8 mouse cellular contexts compared by ENCODE assay signal in the genomic region with DNA sequence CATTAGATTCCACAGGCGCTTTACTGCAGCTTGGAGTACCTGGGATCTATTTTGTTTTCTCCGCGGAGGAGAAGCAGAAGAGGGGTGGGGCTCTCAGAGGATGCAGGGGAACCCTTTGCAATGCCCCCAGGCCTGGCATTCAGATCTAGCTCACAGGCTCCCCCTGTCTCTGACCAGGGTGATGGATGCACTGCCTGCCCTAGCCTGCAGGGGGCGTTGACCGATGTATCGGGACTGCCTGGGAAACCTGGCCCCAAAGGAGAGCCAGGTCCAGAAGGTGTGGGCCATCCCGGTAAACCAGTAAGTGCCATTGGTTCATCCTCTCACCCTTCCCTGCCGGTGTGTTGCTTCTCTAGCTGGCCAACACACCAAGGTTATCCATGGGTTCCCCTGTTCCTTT. TPM values are rescaled to one million over a fixed set of nuclear protein-coding genes. Genes with fewer than 3 reads are reported as not detected.
DNase-seq lines count a peak whose midpoint lies in the region; ATAC-seq and TF ChIP-seq lines count a peak whose summit lies in the region.

No protein-coding gene starts in this region.

- WGBS in forebrain, embryonic 11.5 days = 5% methylated on average over 8 of the region's 8 CpGs
- 10% methylated on average over 8 of the region's 8 CpGs for WGBS in forebrain, embryonic 16.5 days
- WGBS in olfactory bulb, adult 2 months = 24% methylated on average over 8 of the region's 8 CpGs
- whole genome bisulfite sequencing in forebrain, embryonic 14.5 days = 13% methylated on average over 8 of the region's 8 CpGs

- H3K9ac ChIP-seq in forebrain, embryonic 11.5 days (ENCODE audit: low read length) = no peak overlapping the region
- H3K9ac ChIP-seq in forebrain, embryonic 16.5 days (replicated peaks; ENCODE audit: low read depth, low read length) = no peak overlapping the region
- H3K9ac ChIP-seq in forebrain, embryonic 14.5 days (ENCODE audit: low read length) = no peak overlapping the region

- TF ChIP-seq POLR2A in olfactory bulb, adult 2 months (IDR thresholded peaks at IDR 0.05; ENCODE audit: insufficient read depth, low read depth, low read length) = no peak

- H3K36me3 ChIP-seq in forebrain, embryonic 11.5 days (ENCODE audit: control insufficient read depth, insufficient read depth, low read length) = no peaks in the 10 kb centered on the region
- no peaks in the 10 kb centered on the region for H3K36me3 ChIP-seq in forebrain, embryonic 16.5 days (ENCODE audit: control insufficient read depth, insufficient read depth)
- H3K36me3 ChIP-seq in forebrain, embryonic 14.5 days (ENCODE audit: control insufficient read depth, insufficient read depth, low read length) = no peaks in the 10 kb centered on the region

- no peaks in the 10 kb centered on the region for H3K4me1 ChIP-seq in forebrain, embryonic 11.5 days (replicated peaks; ENCODE audit: control insufficient read depth, insufficient read depth, low read length)
- no peaks in the 10 kb centered on the region for H3K4me1 ChIP-seq in forebrain, embryonic 16.5 days (replicated peaks; ENCODE audit: control insufficient read depth, insufficient read depth, low read length)
- no peaks in the 10 kb centered on the region; the same call in none of the 2 replicates for H3K4me1 ChIP-seq in olfactory bulb, adult 2 months (ENCODE audit: control insufficient read depth, insufficient read depth, low read length)
- no peaks in the 10 kb centered on the region for H3K4me1 ChIP-seq in forebrain, embryonic 14.5 days (ENCODE audit: control insufficient read depth, insufficient read depth, low read length)

- H3K4me2 ChIP-seq in forebrain, embryonic 11.5 days (ENCODE audit: low read depth, low read length, severe bottlenecking) = no peak overlapping the region
- H3K4me2 ChIP-seq in forebrain, embryonic 16.5 days (ENCODE audit: low read length) = no peak overlapping the region
- no peak overlapping the region for H3K4me2 ChIP-seq in forebrain, embryonic 14.5 days (ENCODE audit: low read length)

- no peaks in the 10 kb centered on the region for H3K9me3 ChIP-seq in forebrain, embryonic 11.5 days (ENCODE audit: control insufficient read depth, low read length)
- no peaks in the 10 kb centered on the region for H3K9me3 ChIP-seq in forebrain, embryonic 16.5 days (ENCODE audit: control insufficient read depth, low read length)
- H3K9me3 ChIP-seq in forebrain, embryonic 14.5 days (replicated peaks; ENCODE audit: control insufficient read depth, low read length) = no peaks in the 10 kb centered on the region

- H3K27ac ChIP-seq in forebrain, embryonic 11.5 days (ENCODE audit: low read depth, low read length) = no peak overlapping the region
- H3K27ac ChIP-seq in forebrain, embryonic 16.5 days (ENCODE audit: low read length) = no peak overlapping the region
- no peak overlapping the region for H3K27ac ChIP-seq in olfactory bulb, adult 2 months (ENCODE audit: insufficient read depth, low read depth, low read length)
- no peak overlapping the region for H3K27ac ChIP-seq in forebrain, embryonic 14.5 days (ENCODE audit: low read depth, low read length)

- no peak for ATAC-seq in forebrain, embryonic 11.5 days (replicated peaks; ENCODE audit: low FRiP score)
- no peak for ATAC-seq in forebrain, embryonic 16.5 days
- peak; percentile 40; the same call in 1 of the 2 replicates for ATAC-seq in granulocyte monocyte progenitor cell, adult 5-6 weeks (replicated peaks; ENCODE audit: poor library complexity, severe bottlenecking)
- ATAC-seq in forebrain, embryonic 14.5 days = no peak

- H3K27me3 ChIP-seq in forebrain, embryonic 11.5 days (ENCODE audit: control insufficient read depth, insufficient read depth, low read length) = 0 out of 2 replicates have a peak, but pooled peaks cover 2% of the 10 kb centered on the region
- H3K27me3 ChIP-seq in forebrain, embryonic 16.5 days (replicated peaks; ENCODE audit: control insufficient read depth, insufficient read depth, low read length) = no peaks in the 10 kb centered on the region
- H3K27me3 ChIP-seq in forebrain, embryonic 14.5 days (replicated peaks; ENCODE audit: control insufficient read depth, insufficient read depth, low read length) = no peaks in the 10 kb centered on the region

- H3K4me3 ChIP-seq in forebrain, embryonic 11.5 days (ENCODE audit: low read depth, low read length) = no peak overlapping the region
- H3K4me3 ChIP-seq in forebrain, embryonic 16.5 days (replicated peaks; ENCODE audit: low read length) = no peak overlapping the region
- no peak overlapping the region for H3K4me3 ChIP-seq in olfactory bulb, adult 2 months (ENCODE audit: insufficient read depth, low read depth, low read length)
- no peak overlapping the region for H3K4me3 ChIP-seq in forebrain, embryonic 14.5 days (ENCODE audit: low read depth, low read length)

- peak; percentile 64 for TF ChIP-seq CTCF in olfactory bulb, adult 2 months (IDR thresholded peaks at IDR 0.05; ENCODE audit: insufficient read depth, low read depth, low read length)

- DNase-seq in forebrain, embryonic 11.5 days (ENCODE audit: low spot score) = peak; percentile 64
- peak; percentile 43 to 72 for DNase-seq in spleen, postnatal 4 days (ENCODE audit: low spot score in 2 of 2)
- DNase-seq in spleen, adult 12 weeks (ENCODE audit: low spot score) = no peak
- no peak for DNase-seq in layer of hippocampus, adult 8-10 months (ENCODE audit: low spot score in 2 of 2)
- DNase-seq in forebrain, embryonic 14.5 days (ENCODE audit: low spot score) = no peak

RNA-seq across cellular contexts. Expression of a gene that starts 19.2 kb away (rescaled TPM):
- 5.9 and 6.3 TPM in 2 replicates for polyA plus RNA-seq in forebrain, embryonic 11.5 days (2014; fragmentation: Nextera tagmentation; extraction: Ambion mirVana)
- polyA plus RNA-seq in forebrain, embryonic 16.5 days (2015; fragmentation: Nextera tagmentation; extraction: Ambion mirVana) = 7.4 and 8.7 TPM in 2 replicates
- total RNA-seq in granulocyte monocyte progenitor cell, adult 5-6 weeks (2014; fragmentation: Nextera tagmentation) = 0.21 TPM in 1 of 2 replicates, not detected in the other
- 0.52 and 1.9 TPM in 2 replicates for total RNA-seq in granulocyte monocyte progenitor cell, adult 5-6 weeks (2017)
- polyA plus RNA-seq in olfactory bulb, adult 2 months (2012; ENCODE audit: insufficient read depth, insufficient read length, low replicate concordance, missing spikeins) = not detected in 2 replicates
- 10 to 100 TPM; 15.2 to 28.1 (median 21.2) TPM for total RNA-seq in layer of hippocampus, adult 8-10 months (2022)
- polyA plus RNA-seq in forebrain, embryonic 14.5 days (2014; fragmentation: Nextera tagmentation; extraction: Ambion mirVana) = 4.0 and 5.7 TPM in 2 replicates

RNA-seq across cellular contexts. Expression of a gene that starts 35.5 kb away (rescaled TPM):
- polyA plus RNA-seq in forebrain, embryonic 11.5 days (2014; fragmentation: Nextera tagmentation; extraction: Ambion mirVana) = 62.7 and 75.8 TPM in 2 replicates
- 63.0 and 63.1 TPM in 2 replicates for polyA plus RNA-seq in forebrain, embryonic 16.5 days (2015; fragmentation: Nextera tagmentation; extraction: Ambion mirVana)
- 22.7 and 60.5 TPM in 2 replicates for total RNA-seq in granulocyte monocyte progenitor cell, adult 5-6 weeks (2014; fragmentation: Nextera tagmentation)
- total RNA-seq in granulocyte monocyte progenitor cell, adult 5-6 weeks (2017) = 10.4 and 12.4 TPM in 2 replicates
- not detected in 2 replicates for polyA plus RNA-seq in olfactory bulb, adult 2 months (2012; ENCODE audit: insufficient read depth, insufficient read length, low replicate concordance, missing spikeins)
- 10 to 100 TPM; 60.4 to 74.7 (median 68.3) TPM for total RNA-seq in layer of hippocampus, adult 8-10 months (2022)
- 88.6 and 91.9 TPM in 2 replicates for polyA plus RNA-seq in forebrain, embryonic 14.5 days (2014; fragmentation: Nextera tagmentation; extraction: Ambion mirVana)

Comparison
In these comparisons a context has a peak if more than half of its experiments do, and no peak if none do; other contexts are left out.
1. DNase-seq: peak in forebrain, embryonic 11.5 days (single experiment) and spleen, postnatal 4 days (2 of 2); none in spleen, adult 12 weeks (single experiment), layer of hippocampus, adult 8-10 months (0 of 2) and forebrain, embryonic 14.5 days (single experiment).